Mouse (Mus musculus) forebrain, embryonic 11.5 days (tissue): ENCODE measurements around the gene Ppp2r2c. TPM values are rescaled to one million over a fixed set of nuclear protein-coding genes. Genes with fewer than 3 reads are reported as not detected.

Experiments
- ATAC-seq: fragments of 200-750 bp; cut with Nextera tagmentation; replicated peaks from 2 replicates; pipeline ENCODE4 v1.8.0; 2017; ENCODE audit warnings: moderate TSS enrichment; ENCODE audit not compliant: low FRiP score
- DNase-seq: peaks from one replicate; pipeline ENCODE4 v3.0.0-alpha.2; 2017; ENCODE audit warnings: low spot score
- H3K27ac ChIP-seq: fragments of 300-500 bp; sonication (generic); 2 replicates; pipeline ENCODE4 v1.5.1; 2014; ENCODE audit warnings: low read depth, low read length
- H3K27me3 ChIP-seq: fragments of 300-500 bp; sonication (generic); 2 replicates; pipeline ENCODE4 v1.6.1; 2014; ENCODE audit warnings: mild to moderate bottlenecking, low read length, mixed read lengths; ENCODE audit not compliant: control insufficient read depth, insufficient read depth
- H3K36me3 ChIP-seq: fragments of 300-500 bp; sonication (generic); 2 replicates; pipeline ENCODE4 v1.6.1; 2014; ENCODE audit warnings: mild to moderate bottlenecking, low read length, moderate library complexity, mixed read lengths; ENCODE audit not compliant: control insufficient read depth, insufficient read depth
- H3K4me1 ChIP-seq: fragments of 300-500 bp; sonication (generic); replicated peaks from 2 replicates; pipeline ENCODE4 v1.6.1; 2014; ENCODE audit warnings: low read length, mixed read lengths; ENCODE audit not compliant: control insufficient read depth, insufficient read depth
- H3K4me2 ChIP-seq: fragments of 300-500 bp; sonication (generic); 2 replicates; pipeline ENCODE4 v1.6.1; 2014; ENCODE audit warnings: low read depth, mild to moderate bottlenecking, low read length, moderate library complexity, mixed read lengths; ENCODE audit not compliant: severe bottlenecking
- H3K4me3 ChIP-seq: fragments of 300-500 bp; sonication (generic); 2 replicates; pipeline ENCODE4 v1.5.1; 2014; ENCODE audit warnings: low read depth, low read length
- H3K9ac ChIP-seq: fragments of 300-500 bp; sonication (generic); 2 replicates; pipeline ENCODE4 v1.6.1; 2014; ENCODE audit warnings: low read length
- H3K9me3 ChIP-seq: fragments of 300-500 bp; sonication (generic); 2 replicates; pipeline ENCODE4 v1.6.1; 2016; ENCODE audit warnings: low read length, mixed read lengths; ENCODE audit not compliant: control insufficient read depth
- WGBS: fragments of 180-500 bp; shearing (Covaris S2); extraction: QIAGEN DNeasy Blood & Tissue Kit; methylation state at CpG from one replicate; pipeline ENCODE4 v1.1.7; 2014; 5-methylcytosine and 5-hydroxymethylcytosine counted together
- polyA plus RNA-seq: library from polyadenylated mRNA; unstranded; fragments of >200 nt; fragmentation: Nextera tagmentation; extraction: Ambion mirVana; gene quantifications from 2 replicates; pipeline ENCODE4 v1.2.1, GENCODE M21; 2014

Gene Ppp2r2c
- polyA plus RNA-seq, 1 experiment from 2014 or later: 1.4 TPM

DNA sequence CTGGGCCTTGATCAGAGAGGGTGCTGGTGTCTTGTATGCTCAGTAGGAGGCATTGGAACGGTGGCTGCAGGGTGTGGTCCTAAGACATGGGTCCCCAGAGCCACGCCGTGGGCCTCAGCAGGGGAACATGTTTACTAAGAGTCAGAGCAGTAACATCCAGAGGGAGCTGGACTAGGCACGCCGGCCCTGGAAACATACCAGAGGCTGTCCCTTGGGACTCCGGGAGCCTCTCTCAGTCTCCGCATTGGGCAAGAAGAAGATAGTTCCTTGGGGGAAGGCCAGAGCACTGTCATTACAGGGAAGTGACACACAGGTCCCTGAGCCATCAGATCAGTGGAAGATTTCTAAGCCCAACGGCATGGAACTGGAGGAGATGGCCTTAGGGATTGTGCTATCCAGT lies 36.9 kb downstream of the Ppp2r2c start:
- Histone ChIP-seq H3K4me1 (peaks cover 4% of the 10 kb centered on the region), H3K9me3 (no peaks in the 10 kb centered on the region)
- WGBS: 81% methylated on average over 8 of the region's 8 CpGs

DNA sequence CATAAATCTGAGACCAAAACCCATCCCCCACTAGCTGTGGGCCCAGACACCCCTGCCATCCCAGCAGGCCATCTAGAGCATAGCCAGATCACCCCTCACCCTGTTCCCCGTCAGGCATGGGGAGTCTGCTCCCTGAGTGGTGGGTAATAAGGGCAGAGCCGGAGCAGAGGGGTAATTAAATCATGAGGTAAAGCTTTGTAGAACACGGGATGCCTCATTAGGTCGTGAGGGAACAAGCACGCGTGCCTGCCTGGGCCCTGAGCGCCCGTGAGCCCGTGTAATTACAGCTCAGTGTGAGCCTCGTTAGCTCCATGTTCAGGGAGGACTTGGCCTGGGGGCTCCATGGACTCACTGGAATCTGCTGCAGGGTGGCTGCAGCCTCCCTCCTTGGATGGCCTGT lies 39.4 kb downstream of the Ppp2r2c start:
- no peak overlapping the region for H3K4me2 ChIP-seq
- H3K27ac ChIP-seq: no peak overlapping the region
- DNase-seq: peak; percentile 63
- no peaks in the 10 kb centered on the region for H3K36me3 ChIP-seq
- H3K4me1 ChIP-seq: peaks cover 4% of the 10 kb centered on the region
- no peaks in the 10 kb centered on the region for H3K9me3 ChIP-seq
- H3K4me3 ChIP-seq: no peak overlapping the region
- no peaks in the 10 kb centered on the region for H3K27me3 ChIP-seq
- peak; percentile 27; the same call in 1 of the 2 replicates for ATAC-seq
- H3K9ac ChIP-seq: 0 out of 2 replicates have a peak overlapping the region, but pooled peaks have one; percentile 21
- WGBS: 23% methylated on average over 10 of the region's 10 CpGs

More for the DNA sequence above, 36.9 kb downstream of the Ppp2r2c start:
- Histone ChIP-seq H3K9ac (no peak overlapping the region), H3K4me2 (no peak overlapping the region), H3K36me3 (no peaks in the 10 kb centered on the region), H3K4me3 (no peak overlapping the region), H3K27me3 (no peaks in the 10 kb centered on the region), H3K27ac (no peak overlapping the region)
- DNase-seq (no peak), ATAC-seq (no peak)

DNA sequence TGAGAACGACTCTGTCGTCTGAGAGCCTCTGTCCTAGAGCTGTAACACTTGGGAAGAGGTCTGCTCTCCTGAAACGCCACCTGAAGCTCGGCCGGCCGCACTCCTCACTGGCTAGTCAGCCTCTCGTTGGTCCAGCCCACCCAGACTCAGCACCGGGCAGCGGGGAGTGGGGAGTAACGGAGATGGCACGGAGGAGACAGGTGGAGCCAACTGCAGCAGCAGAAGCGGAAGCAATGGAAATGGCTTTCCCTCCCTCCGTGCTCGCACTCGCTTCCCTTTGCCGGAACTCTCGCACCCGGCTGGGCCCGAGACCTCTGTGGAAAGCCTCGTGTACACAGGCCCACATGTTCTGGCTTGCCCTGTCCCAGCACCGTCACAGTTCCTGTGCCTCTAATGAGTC lies 41.2 kb downstream of the Ppp2r2c start:
- H3K4me2 ChIP-seq: no peak overlapping the region
- DNase-seq (no peak), ATAC-seq (no peak)
- H3K9me3 ChIP-seq: no peaks in the 10 kb centered on the region
- H3K9ac ChIP-seq: no peak overlapping the region
- whole genome bisulfite sequencing: 89% methylated on average over 21 of the region's 21 CpGs
- H3K36me3 ChIP-seq: no peaks in the 10 kb centered on the region
- H3K27ac ChIP-seq: no peak overlapping the region
- no peak overlapping the region for H3K4me3 ChIP-seq
- peaks cover 4% of the 10 kb centered on the region for H3K4me1 ChIP-seq
- no peaks in the 10 kb centered on the region for H3K27me3 ChIP-seq

DNA sequence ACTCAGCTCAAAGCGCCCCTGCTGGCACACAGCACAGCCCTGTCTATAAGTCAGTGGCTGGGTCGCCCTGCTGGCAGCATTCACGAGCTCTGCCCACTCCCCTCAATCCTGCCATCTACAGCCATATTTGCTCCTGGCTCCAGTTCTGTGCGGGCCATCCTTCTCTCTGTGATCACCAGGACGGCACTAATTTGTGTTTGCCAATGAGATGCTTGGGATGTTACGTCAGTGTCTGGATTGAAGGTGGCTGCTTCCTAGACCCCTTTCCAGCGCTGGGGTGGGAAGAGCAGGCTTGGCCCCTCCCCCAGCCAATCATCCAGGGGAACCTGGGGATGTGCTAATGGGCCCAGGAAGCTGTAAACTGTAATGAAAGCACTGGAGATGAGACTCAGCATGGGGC lies 42.7 kb downstream of the Ppp2r2c start:
- peak; percentile 69; the same call in 1 of the 2 replicates for ATAC-seq
- H3K27ac ChIP-seq: no peak overlapping the region

DNA sequence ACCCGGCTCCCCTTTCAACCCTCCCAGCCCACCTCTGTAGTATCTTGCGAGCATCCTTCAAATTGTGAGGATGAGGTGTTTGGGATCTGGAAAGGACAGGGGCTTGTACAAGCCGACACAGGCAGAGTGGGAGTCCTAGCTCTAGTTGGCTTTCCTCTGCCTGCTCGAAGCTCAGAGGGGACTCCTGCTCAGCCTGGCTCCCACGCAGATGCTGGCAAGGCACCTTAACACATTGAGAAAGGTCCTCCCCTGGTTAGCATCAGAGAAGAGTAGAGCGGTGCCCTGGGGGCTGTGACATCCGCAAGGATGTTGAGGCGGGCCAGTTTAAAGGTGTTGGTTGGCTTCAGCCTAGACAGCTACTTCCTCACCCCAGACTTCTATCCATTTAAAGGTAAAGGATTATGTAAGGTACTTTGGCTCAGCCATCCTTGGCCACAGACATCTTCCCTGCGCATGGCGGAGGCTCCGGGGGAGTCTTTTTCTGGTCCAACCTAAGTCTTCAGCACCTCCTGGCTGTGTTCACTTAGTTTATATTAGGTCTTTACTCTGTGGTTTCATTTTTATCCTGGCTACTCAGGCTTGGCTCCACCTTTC lies 43.5 kb downstream of the Ppp2r2c start:
- H3K27ac ChIP-seq: no peak overlapping the region
- H3K36me3 ChIP-seq: no peaks in the 10 kb centered on the region
- peaks cover 4% of the 10 kb centered on the region; the same call in 1 of the 2 replicates for H3K4me1 ChIP-seq
- H3K9ac ChIP-seq: no peak overlapping the region
- ATAC-seq (no peak), DNase-seq (no peak)
- H3K4me3 ChIP-seq: no peak overlapping the region
- H3K4me2 ChIP-seq: no peak overlapping the region
- WGBS: 82% methylated on average over 11 of the region's 11 CpGs
- no peaks in the 10 kb centered on the region for H3K9me3 ChIP-seq
- H3K27me3 ChIP-seq: no peaks in the 10 kb centered on the region

More for the DNA sequence above, 42.7 kb downstream of the Ppp2r2c start:
- Histone ChIP-seq H3K9me3 (no peaks in the 10 kb centered on the region), H3K36me3 (no peaks in the 10 kb centered on the region), H3K4me2 (no peak overlapping the region), H3K4me1 (peaks cover 4% of the 10 kb centered on the region; the same call in 1 of the 2 replicates), H3K27me3 (no peaks in the 10 kb centered on the region), H3K4me3 (no peak overlapping the region), H3K9ac (no peak overlapping the region)
- DNase-seq: peak; percentile 69
- 31% methylated on average over 7 of the region's 7 CpGs for WGBS

DNA sequence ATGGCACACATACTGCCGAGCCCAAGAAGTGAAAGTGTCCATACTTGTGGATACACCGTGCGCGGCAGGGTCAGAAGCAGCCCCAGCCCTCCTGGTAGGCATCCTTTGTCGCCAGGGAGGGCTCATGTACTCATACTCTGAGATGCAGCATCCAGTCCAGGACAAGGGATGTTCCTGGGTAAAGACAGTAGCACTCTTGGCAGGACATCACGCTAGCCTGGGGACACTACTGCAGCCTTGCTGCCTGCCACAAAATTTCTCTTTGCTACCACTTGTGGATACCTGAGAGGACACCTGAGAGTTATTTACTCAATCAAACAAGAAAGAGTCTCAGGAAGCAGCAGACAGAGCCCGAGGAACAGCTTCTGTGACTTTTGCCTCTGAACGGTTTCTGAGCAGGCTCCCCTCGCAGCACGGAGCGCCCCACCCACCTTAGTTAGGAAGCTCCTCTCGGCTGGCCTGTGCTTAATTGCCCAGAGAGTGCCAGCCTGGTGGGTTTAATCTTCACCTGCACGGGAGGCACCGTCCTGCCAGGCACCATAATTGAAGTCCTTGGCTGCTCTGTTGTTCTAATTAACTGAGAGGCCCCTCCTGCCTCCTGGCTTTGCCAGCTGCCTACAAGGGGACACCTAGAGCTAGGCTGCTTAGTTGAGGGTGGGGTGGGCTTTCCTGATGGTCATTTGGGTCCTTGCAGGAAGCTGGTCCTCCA lies 44.4 kb downstream of the Ppp2r2c start:
- DNase-seq (no peak), ATAC-seq (no peak)
- no peak overlapping the region for H3K4me2 ChIP-seq
- no peak overlapping the region for H3K9ac ChIP-seq
- peaks cover 1% of the 10 kb centered on the region; the same call in 1 of the 2 replicates for H3K4me1 ChIP-seq
- 69% methylated on average over 14 of the region's 14 CpGs for WGBS
- H3K9me3 ChIP-seq: no peaks in the 10 kb centered on the region
- H3K27me3 ChIP-seq: no peaks in the 10 kb centered on the region
- no peak overlapping the region for H3K27ac ChIP-seq
- no peaks in the 10 kb centered on the region for H3K36me3 ChIP-seq
- H3K4me3 ChIP-seq: no peak overlapping the region

DNA sequence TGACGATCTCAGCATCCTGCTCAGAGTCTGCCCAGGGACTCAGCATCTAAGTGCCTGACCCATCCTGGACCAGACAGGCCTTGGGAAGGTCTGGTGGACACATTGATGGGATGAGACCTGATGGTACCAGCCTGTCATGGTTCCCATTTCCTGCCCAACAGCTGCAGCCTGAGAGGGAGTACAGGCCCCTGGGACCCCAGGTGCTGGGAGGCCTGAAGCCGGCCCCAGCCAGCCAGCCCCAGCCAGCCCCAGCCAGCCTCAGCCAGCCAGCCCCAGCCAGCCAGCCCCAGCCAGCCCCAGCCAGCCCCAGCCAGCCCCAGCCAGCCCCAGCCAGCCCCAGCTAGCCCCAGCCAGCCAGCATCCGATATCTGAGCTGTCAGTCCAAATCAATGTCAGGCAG lies 46.9 kb downstream of the Ppp2r2c start:
- Histone ChIP-seq H3K4me2 (no peak overlapping the region), H3K27me3 (no peaks in the 10 kb centered on the region), H3K4me3 (no peak overlapping the region), H3K9ac (no peak overlapping the region), H3K4me1 (no peaks in the 10 kb centered on the region; the same call in 1 of the 2 replicates), H3K9me3 (no peaks in the 10 kb centered on the region), H3K36me3 (no peaks in the 10 kb centered on the region), H3K27ac (no peak overlapping the region)
- WGBS: 70% methylated on average over 3 of the region's 3 CpGs
- DNase-seq (no peak), ATAC-seq (no peak)

DNA sequence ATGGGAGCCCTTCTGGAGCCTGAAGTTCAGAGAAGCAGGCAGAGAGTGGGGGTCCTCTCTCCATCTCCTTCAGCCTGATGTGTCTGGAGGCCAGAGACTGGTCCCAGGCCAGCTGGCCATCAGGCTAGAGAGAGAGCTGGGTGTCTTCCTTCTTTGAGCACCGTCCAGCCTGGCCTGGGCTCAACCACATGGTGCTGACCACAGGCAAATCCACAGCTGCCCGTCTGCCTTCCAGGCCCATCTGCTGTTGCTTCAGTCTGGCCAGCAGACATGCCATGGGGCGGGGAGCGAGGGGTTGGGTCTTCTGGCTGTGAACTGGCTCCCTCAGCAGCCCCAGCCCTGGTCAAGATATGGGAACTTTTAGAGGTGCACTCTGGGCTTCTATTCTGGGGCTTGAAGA lies 48.3 kb downstream of the Ppp2r2c start:
- Histone ChIP-seq H3K4me1 (no peaks in the 10 kb centered on the region; the same call in 1 of the 2 replicates), H3K27ac (no peak overlapping the region), H3K27me3 (no peaks in the 10 kb centered on the region), H3K4me3 (no peak overlapping the region), H3K36me3 (no peaks in the 10 kb centered on the region), H3K4me2 (no peak overlapping the region), H3K9me3 (no peaks in the 10 kb centered on the region), H3K9ac (no peak overlapping the region)
- WGBS: 90% methylated on average over 4 of the region's 4 CpGs
- ATAC-seq: no peak
- DNase-seq: no peak
